Mouse (Mus musculus): ENCODE measurements at regions not wholly inside any gene's neighbourhood (a gene's known extent, or its start where the extent isn't known, plus 50 kb on each side); places are given as distances from the start of the nearest gene placed in this dataset.

- intact Hi-C loops (cut with DNase I): loop anchor here (10.0 kb wide), 1 partner anchor 906 kb away; the partner anchor contains the start of gene Pbx1
These were observed 190.1 kb downstream of the Nuf2 start for GRCm38 (mm10) chr1:169341131-169341530.

- intact Hi-C loops (cut with DNase I): no loop called here
These were observed 192.8 kb downstream of the Nuf2 start for GRCm38 (mm10) chr1:169338461-169338860.

GRCm38 (mm10) chr1:169332165-169332564 lies 199.1 kb downstream of the Nuf2 start:
- intact Hi-C loops (cut with DNase I): no loop called here

GRCm38 (mm10) chr1:169313241-169313640 lies 218.0 kb downstream of the Nuf2 start:
- intact Hi-C loops (cut with DNase I): no loop called here

- intact Hi-C loops (cut with DNase I): no loop called here
These were observed 247.8 kb downstream of the Nuf2 start for GRCm38 (mm10) chr1:169283440-169283839.

DNA sequence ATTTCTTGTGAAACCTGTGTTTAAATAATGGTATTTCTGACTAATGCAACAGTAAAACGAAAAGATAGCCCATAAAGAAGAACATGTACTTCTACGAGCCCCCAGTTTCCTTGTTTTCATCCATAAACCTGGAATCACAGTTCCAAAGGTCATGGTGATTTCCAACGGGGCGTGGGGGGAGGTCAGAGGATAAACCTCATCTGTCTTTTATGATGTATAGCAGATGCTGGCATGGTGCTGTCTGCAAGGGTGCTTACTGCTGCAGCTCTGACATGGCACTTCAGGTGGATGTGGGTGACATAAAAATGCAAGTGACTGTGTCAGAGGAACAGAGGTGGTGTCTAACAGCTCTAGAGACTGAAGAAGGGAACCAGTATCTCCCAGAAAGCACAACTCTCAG lies 260.5 kb downstream of the Nuf2 start:
- intact Hi-C loops (cut with DNase I): no loop called here

- intact Hi-C loops (cut with DNase I): no loop called here
These were observed 267.1 kb downstream of the Nuf2 start for GRCm38 (mm10) chr1:169263984-169264660.

DNA sequence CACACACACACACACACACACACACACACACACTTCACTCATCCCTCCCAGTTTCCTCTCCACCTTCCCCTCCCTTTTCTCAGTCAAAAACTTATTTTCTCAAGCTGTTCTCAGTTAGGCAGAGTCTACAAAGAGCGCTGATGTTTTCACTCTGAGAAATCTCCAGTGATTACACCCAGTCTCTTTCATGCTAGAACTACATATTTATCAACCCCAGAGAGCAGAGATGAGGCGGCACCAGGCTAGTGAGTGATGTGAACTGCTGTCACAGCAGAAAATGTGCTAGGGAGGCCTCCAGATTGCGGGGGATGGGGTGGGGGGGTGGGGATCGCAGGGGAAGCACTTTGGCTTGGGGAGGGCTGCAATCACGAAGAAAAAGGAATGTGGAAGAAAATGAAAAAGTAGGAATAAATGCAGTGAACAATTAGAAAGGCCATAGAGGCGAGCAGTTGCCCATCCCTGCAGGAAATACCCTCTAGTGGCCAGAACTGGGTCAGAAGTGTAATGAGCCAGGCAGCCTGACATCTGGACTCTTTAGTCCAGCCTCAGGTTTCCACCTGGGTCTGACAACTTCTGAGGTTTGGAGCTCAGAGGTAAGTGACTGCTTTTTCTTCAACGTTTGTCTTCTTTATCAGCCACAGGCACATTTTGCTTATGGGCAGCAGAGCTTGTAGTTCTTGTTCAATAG lies 276.9 kb downstream of the Nuf2 start:
- intact Hi-C loops (cut with DNase I): no loop called here

GRCm38 (mm10) chr1:169252189-169252588 lies 279.1 kb downstream of the Nuf2 start:
- intact Hi-C loops (cut with DNase I): no loop called here

DNA sequence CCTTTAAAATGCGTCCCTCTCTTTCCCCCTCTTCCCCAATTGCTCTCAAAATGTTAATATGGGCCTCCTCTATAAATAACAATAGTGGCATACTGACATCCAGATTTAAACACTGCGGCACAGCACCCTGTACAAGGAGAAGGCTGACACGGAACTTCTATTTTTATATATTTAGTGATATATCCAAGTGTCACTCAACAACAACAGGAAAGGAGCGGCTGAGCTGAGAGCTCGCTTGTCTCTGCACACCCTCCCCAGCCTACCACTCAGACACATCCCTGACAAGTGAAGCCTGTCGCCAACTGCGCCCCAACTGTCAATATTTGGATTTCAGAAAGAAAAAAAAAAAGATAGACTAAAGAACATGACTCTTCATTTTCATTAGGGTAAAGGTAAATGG lies 282.2 kb downstream of the Nuf2 start:
- intact Hi-C loops (cut with DNase I): no loop called here

DNA sequence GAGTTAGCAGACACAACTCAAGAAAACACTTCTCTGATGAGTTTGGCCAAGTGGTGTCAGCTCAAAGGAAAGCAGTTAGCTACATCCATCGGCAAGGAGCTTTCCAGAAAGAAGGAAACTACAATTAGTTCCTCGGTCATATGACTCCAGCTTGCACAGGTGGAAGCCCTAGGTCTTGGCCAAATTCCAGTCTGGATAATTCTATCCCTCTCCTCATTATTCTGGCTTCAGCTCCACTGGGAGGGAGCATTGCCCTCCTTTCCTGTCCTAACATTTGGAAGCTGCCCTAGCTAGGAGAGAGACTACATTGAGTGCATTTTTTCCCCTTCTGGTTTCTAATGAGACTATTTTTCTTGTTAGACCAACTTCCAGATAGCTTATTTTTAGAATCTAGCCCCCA lies 290.9 kb downstream of the Nuf2 start:
- intact Hi-C loops (cut with DNase I): no loop called here

GRCm38 (mm10) chr1:169238671-169239090 lies 292.6 kb downstream of the Nuf2 start:
- intact Hi-C loops (cut with DNase I): no loop called here

- intact Hi-C loops (cut with DNase I): no loop called here
These were observed 296.0 kb downstream of the Nuf2 start for GRCm38 (mm10) chr1:169235276-169235681.

DNA sequence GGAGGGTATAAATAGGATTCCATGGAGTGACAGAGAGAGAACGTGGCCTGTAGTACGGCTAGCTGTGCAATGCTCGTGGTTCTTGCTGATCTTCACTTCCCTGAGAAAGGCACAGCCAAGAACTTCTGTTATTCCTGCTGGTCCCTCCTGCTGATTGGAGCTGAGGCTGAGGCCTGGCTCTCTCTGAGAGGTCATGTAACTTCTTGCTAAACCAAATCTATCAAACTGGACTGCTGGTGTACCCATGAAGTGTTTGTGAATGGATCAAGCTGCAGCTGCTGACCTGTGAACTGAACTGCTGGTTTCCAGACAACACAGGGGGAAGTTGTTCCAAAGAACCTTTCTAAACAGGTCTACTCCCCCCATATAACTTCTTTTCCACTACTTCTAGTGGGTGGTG lies 297.9 kb downstream of the Nuf2 start:
- intact Hi-C loops (cut with DNase I): no loop called here

DNA sequence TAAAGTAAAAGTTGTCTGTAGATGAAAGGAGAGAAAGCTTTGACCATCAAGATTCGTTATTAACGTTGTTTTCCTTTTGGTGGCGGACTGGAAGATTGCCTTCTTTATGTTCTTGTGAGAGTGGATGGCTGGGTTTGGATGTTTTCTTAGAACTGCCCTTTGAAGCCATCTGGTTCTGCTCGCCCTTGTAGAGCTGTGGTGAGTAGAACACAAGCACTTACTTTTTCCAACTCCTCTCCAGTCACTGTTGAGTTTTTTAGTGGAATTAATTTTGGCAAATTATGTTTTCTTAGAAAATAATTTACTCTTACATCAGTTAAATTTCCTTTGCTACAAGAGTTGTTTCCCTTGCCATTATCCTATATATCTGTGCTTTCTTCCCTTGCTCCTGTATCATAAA lies 301.2 kb downstream of the Nuf2 start:
- intact Hi-C loops (cut with DNase I): no loop called here

DNA sequence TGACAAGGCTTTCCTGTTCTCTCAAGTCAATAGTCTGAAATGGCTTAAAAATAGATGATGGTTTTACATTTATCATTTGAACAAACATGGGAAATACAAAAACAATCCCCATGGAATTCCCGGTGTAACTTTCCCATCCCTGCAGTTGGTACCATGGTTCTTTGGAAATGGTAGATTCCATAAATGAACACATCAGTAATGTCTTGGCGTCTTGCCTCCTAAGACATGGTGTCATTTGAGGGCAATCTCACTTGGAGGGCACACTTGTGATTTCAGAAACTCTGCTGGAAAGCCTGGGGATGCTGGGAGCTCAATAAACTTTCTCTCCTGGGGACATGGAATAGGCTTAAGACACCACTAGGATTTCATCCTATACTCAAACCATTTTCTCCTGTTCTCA lies 306.8 kb downstream of the Nuf2 start:
- intact Hi-C loops (cut with DNase I): no loop called here

DNA sequence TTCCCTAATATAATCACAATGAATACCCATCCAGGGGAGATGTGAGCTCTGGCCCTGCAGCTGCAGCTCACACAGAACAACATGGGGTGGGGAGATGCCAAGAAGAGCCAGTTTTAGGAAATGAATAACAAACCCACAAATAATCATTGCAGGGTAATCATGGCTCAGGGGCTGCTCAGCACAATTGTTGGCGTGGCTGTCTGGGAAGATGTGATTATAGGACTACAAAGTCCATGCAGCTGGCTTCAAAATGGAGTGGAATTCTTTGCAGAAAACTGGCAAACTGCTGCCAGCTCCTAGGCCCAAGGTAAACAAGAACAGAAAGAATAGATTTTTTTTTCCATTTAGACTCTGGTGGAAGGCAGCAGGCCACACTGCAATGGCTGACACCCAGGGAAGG lies 343.6 kb downstream of the Nuf2 start:
- intact Hi-C loops (cut with DNase I): no loop called here

DNA sequence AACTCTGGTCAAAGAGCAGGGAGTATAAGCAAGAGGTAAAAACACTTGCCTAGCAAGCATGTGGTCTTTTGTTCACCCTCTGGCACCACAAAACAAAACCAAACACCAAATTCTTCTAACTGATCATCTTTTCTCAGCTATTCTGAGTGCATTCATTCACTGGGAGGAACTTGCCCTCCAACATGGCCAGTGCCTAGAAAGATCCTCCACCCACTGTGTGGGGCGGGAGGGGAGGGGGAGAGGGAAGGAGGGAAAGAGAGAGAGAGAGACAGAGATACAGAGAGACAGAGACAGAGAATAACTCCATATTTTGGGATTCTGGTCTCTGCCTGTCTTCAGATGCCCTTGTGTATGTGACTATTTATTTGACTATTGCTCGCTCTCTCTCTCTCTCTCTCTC lies 360.9 kb downstream of the Nuf2 start:
- intact Hi-C loops (cut with DNase I): no loop called here

DNA sequence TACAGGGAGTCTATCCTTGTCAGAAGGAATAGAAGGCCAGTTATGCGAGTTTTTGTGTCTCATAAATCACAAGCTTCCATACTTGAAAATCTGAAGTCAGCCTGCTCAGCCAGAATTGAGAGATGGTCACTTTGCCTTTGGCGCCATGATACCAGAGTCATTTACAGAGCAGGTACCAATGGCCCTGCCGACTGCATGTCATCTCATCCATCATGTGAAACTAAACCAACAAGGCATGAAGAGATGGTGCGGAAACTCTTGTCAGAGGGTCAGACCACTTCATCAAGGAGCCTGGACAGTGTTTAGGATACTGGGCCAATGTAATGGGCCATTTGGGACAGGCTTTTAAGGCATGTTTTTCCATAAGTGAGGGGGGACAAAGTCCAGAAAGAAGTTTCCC lies 363.2 kb downstream of the Nuf2 start:
- intact Hi-C loops (cut with DNase I): loop anchor here (10.0 kb wide), 1 partner anchor 663 kb away; no protein-coding TSS in a partner anchor

DNA sequence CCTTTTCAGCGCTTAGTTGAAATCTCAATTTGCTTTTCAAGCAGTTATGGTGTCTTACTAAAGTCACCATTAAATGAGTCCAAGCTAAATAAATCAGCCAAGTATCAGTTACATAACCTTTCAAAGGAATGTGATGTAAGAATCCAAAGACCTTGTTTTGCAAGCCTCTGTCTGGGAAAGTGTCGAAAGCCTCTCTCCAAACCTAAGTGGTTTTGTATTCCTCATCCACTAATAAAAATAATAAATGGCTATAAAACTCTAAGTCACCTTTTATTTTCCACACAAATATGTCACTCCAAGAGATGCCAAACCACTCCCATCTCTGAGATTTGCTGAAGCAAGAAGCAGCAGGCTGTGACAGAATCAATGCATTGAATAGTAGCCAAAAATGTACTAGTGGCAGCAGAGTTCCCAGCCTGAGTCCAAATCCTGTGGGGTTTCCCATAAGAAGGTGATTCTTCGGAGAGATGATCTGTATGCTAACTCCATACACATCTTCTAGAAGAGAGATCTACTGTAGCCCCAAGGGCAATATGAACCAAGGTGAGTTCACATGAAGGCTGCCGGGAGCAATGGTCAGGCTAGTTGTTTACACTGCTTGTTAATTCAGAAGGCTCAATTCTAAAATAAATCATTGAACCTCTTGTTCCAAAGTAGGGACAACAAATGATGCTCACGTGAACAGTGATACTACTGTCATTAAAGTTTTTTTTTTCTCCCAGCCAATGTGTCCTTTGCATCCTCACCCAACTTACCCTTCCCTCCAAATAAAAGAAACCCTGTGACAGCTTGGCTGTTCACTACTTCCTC lies 365.0 kb downstream of the Nuf2 start:
- intact Hi-C loops (cut with DNase I): loop anchor here (10.0 kb wide), 1 partner anchor 661 kb away; no protein-coding TSS in a partner anchor

DNA sequence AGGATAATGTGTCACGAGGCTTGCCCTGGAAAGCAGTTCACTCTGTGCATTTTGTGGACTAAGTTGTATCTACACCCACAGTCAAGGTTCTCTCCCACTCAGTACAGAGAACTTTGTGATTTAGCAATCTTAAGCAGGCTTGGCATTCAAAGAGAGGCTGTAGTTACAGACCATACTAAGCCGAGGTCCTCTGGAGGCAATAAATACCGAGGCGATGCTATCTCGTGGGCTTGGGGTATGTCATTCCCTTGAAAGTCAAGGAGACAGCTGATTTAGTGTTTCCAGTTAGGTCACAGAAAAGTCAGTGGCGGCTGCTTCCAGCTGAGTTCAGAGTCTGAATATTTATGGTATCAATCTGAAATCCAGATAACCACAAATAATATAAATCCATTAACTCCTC lies 370.4 kb downstream of the Nuf2 start:
- intact Hi-C loops (cut with DNase I): loop anchor here (5.0 to 10.0 kb wide), 2 partner anchors 656 to 734 kb away; no protein-coding TSS in a partner anchor

- intact Hi-C loops (cut with DNase I): loop anchor here (5.0 to 10.0 kb wide), 2 partner anchors 655 to 733 kb away; no protein-coding TSS in a partner anchor
These were observed 371.0 kb downstream of the Nuf2 start for GRCm38 (mm10) chr1:169160220-169160619.
